Mouse (Mus musculus) embryonic facial prominence, embryonic 11.5 days (tissue): ENCODE data around the gene Klk11. TPM values are rescaled to one million over a fixed set of nuclear protein-coding genes. Genes with fewer than 3 reads are reported as not detected.
A peak's percentile ranks its signal among the peaks of the same experiment; 100 is the strongest.

Experiments
- ATAC-seq: fragments of 200-750 bp; cut with Nextera tagmentation; replicated peaks from 2 replicates; pipeline ENCODE4 v1.8.0; 2017; ENCODE audit warnings: low read depth; ENCODE audit not compliant: insufficient number of reproducible peaks, low FRiP score, low TSS enrichment
- DNase-seq: peaks from one replicate; pipeline ENCODE4 v3.0.0-alpha.2; 2015; ENCODE audit warnings: low spot score
- H3K27ac ChIP-seq: fragments of 300-500 bp; sonication (generic); replicated peaks from 2 replicates; pipeline ENCODE4 v1.5.1; 2014; ENCODE audit warnings: mild to moderate bottlenecking, low read depth, low read length, control low read depth
- H3K27me3 ChIP-seq: fragments of 300-500 bp; sonication (generic); 2 replicates; pipeline ENCODE4 v1.6.1; 2014; ENCODE audit warnings: mild to moderate bottlenecking, low read length, moderate library complexity, mixed read lengths; ENCODE audit not compliant: control insufficient read depth, insufficient read depth
- H3K36me3 ChIP-seq: fragments of 300-500 bp; sonication (generic); replicated peaks from 2 replicates; pipeline ENCODE4 v1.6.1; 2014; ENCODE audit warnings: low read depth, mild to moderate bottlenecking, low read length, moderate library complexity, mixed read lengths; ENCODE audit not compliant: control insufficient read depth, insufficient read depth
- H3K4me1 ChIP-seq: fragments of 300-500 bp; sonication (generic); 2 replicates; pipeline ENCODE4 v1.6.1; 2014; ENCODE audit warnings: low read length, mixed read lengths; ENCODE audit not compliant: control insufficient read depth, insufficient read depth
- H3K4me2 ChIP-seq: fragments of 300-500 bp; sonication (generic); 2 replicates; pipeline ENCODE4 v1.6.1; 2014; ENCODE audit warnings: low read depth, mild to moderate bottlenecking, control low read depth, low read length, moderate library complexity
- H3K4me3 ChIP-seq: fragments of 300-500 bp; sonication (generic); 2 replicates; pipeline ENCODE4 v1.5.1; 2014; ENCODE audit warnings: low read depth, low read length, control low read depth
- H3K9ac ChIP-seq: fragments of 300-500 bp; sonication (generic); replicated peaks from 2 replicates; pipeline ENCODE4 v1.6.1; 2014; ENCODE audit warnings: mild to moderate bottlenecking, control low read depth, low read length
- H3K9me3 ChIP-seq: fragments of 300-500 bp; sonication (generic); replicated peaks from 2 replicates; pipeline ENCODE4 v1.6.1; 2016; ENCODE audit warnings: mild to moderate bottlenecking, low read length, inconsistent platforms, mixed read lengths; ENCODE audit not compliant: control insufficient read depth
- WGBS: fragments of 180-500 bp; shearing (Covaris S2); extraction: QIAGEN DNeasy Blood & Tissue Kit; methylation state at CpG from one replicate; pipeline ENCODE4 v1.1.7; 2014; 5-methylcytosine and 5-hydroxymethylcytosine counted together
- polyA plus RNA-seq: library from polyadenylated mRNA; unstranded; fragments of >200 nt; fragmentation: Nextera tagmentation; extraction: Ambion mirVana; gene quantifications from 2 replicates; pipeline ENCODE4 v1.2.1, GENCODE M21; 2014

Gene Klk11
- not detected in 2 replicates for polyA plus RNA-seq

DNA sequence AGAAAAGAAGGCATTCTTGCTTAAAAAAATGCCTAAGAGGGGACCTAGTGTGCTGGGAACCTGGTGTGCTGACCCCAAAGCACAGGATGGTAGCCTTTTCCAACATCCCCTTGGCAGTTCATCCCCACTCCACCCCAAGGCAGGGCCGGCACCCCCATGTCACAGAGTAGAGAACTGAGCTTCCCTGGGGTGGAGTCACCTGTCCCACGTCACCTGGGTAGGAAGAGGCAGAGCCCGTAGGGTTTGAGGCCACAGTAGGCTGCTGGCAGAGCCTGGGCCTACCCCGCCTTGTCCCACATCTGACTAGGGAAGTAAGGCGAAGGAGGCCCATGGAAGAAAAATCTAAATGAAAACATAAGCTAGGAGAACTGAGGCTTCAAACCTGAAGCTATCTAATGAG is at the start of gene Klk11:
Klk11 (plus strand) TSS at position 241 of the 400 bp plus-strand sequence.
- no peak within 1 kb of the TSS for H3K4me3 ChIP-seq
- H3K27ac ChIP-seq: 0 out of 2 replicates have a peak within 1 kb of the TSS, but pooled peaks have one; percentile 20
- ATAC-seq (no peak), DNase-seq (no peak)
- H3K4me2 ChIP-seq: no peak within 1 kb of the TSS
- H3K36me3 ChIP-seq: no peaks in the 10 kb centered on the region
- 88% methylated on average over 5 of the region's 5 CpGs for WGBS
- H3K27me3 ChIP-seq: no peaks in the 10 kb centered on the region
- no peaks in the 10 kb centered on the region for H3K9me3 ChIP-seq
- no peaks in the 10 kb centered on the region for H3K4me1 ChIP-seq
- H3K9ac ChIP-seq: no peak within 1 kb of the TSS

DNA sequence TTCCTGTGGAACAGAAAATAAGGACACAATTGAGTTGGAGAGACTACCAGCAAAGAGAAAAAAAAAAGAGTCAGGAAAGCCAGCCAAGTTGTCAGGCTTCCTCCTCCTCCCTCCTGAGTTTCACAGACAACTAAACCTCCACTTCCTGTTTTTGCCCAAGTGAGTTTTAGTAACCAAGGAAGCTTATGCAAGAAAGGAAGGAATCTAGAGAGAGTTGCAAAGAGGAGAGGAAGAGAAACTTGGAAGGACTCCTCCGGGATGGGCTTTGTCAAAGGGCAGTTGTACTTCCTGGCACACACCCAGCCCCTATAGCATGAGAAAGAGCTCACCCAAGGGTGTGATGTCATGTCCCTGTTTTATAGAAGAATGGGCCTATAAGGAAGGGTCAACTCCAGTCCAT is 26.6 kb upstream of the Klk11 start:
- H3K4me1 ChIP-seq: no peaks in the 10 kb centered on the region
- ATAC-seq: no peak
- no peak overlapping the region for H3K4me3 ChIP-seq
- 73% methylated on average over 1 of the region's 1 CpGs for WGBS
- H3K27ac ChIP-seq: no peak overlapping the region
- H3K36me3 ChIP-seq: no peaks in the 10 kb centered on the region
- H3K4me2 ChIP-seq: no peak overlapping the region
- H3K9ac ChIP-seq: no peak overlapping the region
- no peaks in the 10 kb centered on the region for H3K27me3 ChIP-seq
- H3K9me3 ChIP-seq: no peaks in the 10 kb centered on the region
- no peak for DNase-seq

DNA sequence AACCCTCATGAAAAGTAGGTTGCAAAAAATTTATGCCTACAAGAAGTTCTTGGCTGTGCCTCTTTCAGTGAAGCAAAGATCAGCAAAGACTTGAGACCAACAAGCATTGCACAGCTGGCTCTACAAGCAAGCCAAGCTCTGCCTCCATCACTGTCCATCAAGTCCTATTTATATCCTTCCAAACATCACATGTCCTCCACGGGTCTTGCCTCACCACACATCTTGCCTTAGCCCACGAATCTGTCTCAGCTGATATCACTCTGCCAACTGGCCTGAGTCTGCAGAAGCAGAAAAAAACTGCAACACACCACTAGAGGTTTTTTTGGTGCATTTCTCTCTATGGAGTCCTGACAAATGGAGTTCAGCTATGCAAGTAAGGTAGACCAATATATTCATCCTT is 21.6 kb upstream of the Klk11 start:
- no peaks in the 10 kb centered on the region for H3K4me1 ChIP-seq
- DNase-seq (no peak), ATAC-seq (no peak)
- no peak overlapping the region for H3K4me3 ChIP-seq
- H3K27me3 ChIP-seq: no peaks in the 10 kb centered on the region
- no peaks in the 10 kb centered on the region for H3K9me3 ChIP-seq
- H3K4me2 ChIP-seq: no peak overlapping the region
- no peaks in the 10 kb centered on the region for H3K36me3 ChIP-seq
- 88% methylated on average over 2 of the region's 2 CpGs for WGBS
- H3K9ac ChIP-seq: no peak overlapping the region
- H3K27ac ChIP-seq: no peak overlapping the region

DNA sequence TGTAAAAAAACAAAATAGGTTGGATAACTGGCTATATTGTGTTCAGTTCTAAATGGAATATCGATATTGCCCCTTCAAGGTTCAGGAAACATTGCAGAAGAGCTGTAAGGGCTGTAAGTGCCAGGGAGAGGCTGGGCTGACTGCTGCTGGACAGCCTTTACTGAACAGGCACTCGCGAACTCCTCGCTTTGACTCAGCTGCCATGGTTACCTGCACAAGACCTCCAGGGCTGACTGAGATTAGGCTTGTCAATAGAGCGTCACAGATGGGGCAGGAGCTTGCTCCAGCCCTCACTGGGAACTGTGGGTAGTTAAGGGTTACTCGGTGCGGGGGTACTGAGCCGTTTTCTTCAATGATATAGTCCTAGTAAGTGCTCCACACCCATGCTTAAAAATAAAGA is 7.9 kb upstream of the Klk11 start:
- Histone ChIP-seq H3K9ac (no peak overlapping the region), H3K27me3 (no peaks in the 10 kb centered on the region), H3K27ac (no peak overlapping the region), H3K4me1 (no peaks in the 10 kb centered on the region), H3K36me3 (no peaks in the 10 kb centered on the region), H3K4me3 (no peak overlapping the region), H3K9me3 (no peaks in the 10 kb centered on the region), H3K4me2 (no peak overlapping the region)
- WGBS: 49% methylated on average over 8 of the region's 8 CpGs
- ATAC-seq: no peak
- DNase-seq: no peak

GRCm38 (mm10) chr7:43768597-43768996 is 5.8 kb upstream of the Klk11 start, which contains the start of gene Klk12:
TSS of gene Klk12 (plus strand) at chr7:43768897.
- no peak within 1 kb of the TSS for H3K27ac ChIP-seq
- no peak for DNase-seq
- WGBS: 86% methylated on average over 4 of the region's 4 CpGs
- no peak within 1 kb of the TSS for H3K4me2 ChIP-seq
- H3K9ac ChIP-seq: no peak within 1 kb of the TSS
- no peak for ATAC-seq
- H3K36me3 ChIP-seq: no peaks in the 10 kb centered on the region
- H3K27me3 ChIP-seq: no peaks in the 10 kb centered on the region
- H3K4me1 ChIP-seq: no peaks in the 10 kb centered on the region
- H3K4me3 ChIP-seq: no peak within 1 kb of the TSS
- no peaks in the 10 kb centered on the region for H3K9me3 ChIP-seq

DNA sequence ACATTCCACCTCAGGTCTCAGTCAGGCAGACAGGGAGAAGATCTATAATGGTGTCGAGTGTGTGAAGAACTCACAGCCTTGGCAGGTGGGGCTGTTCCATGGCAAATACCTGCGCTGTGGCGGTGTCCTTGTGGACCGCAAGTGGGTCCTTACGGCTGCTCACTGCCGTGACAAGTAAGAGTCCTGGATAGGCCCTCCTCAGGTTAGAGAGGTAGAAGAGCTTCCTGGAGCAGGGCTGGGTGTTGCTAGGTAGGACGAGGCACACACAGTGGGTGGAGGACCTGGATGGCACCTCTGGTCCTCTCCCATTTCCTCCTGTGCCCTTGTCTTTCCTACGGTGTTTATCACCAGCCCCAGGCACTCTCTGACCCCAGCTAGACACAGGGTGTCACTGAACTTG is 4.8 kb upstream of the Klk11 start:
- ATAC-seq: no peak; the same call in 1 of the 2 replicates
- no peak overlapping the region for H3K27ac ChIP-seq
- H3K4me1 ChIP-seq: no peaks in the 10 kb centered on the region
- no peaks in the 10 kb centered on the region for H3K27me3 ChIP-seq
- DNase-seq: no peak
- WGBS: 88% methylated on average over 8 of the region's 8 CpGs
- no peak overlapping the region for H3K4me3 ChIP-seq
- H3K9me3 ChIP-seq: no peaks in the 10 kb centered on the region
- no peak overlapping the region for H3K9ac ChIP-seq
- no peaks in the 10 kb centered on the region for H3K36me3 ChIP-seq
- H3K4me2 ChIP-seq: no peak overlapping the region

DNA sequence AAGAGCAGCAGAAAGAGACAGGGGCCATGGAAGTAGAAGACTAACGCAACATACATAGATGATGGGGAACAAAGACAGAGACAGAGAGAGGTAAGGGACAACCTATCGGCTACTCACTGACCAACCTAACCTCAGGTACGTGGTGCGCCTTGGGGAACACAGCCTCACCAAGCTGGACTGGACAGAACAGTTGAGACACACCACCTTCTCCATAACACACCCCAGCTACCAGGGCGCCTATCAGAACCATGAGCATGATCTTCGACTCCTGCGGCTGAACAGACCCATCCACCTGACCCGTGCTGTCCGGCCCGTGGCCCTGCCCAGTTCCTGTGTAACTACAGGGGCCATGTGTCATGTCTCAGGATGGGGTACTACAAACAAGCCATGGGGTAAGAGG is 3.7 kb upstream of the Klk11 start:
- ATAC-seq (no peak), DNase-seq (no peak)
- Histone ChIP-seq H3K4me3 (no peak overlapping the region), H3K9me3 (no peaks in the 10 kb centered on the region), H3K36me3 (no peaks in the 10 kb centered on the region), H3K27me3 (no peaks in the 10 kb centered on the region), H3K4me1 (no peaks in the 10 kb centered on the region), H3K9ac (no peak overlapping the region), H3K4me2 (no peak overlapping the region), H3K27ac (no peak overlapping the region)
- WGBS: 94% methylated on average over 10 of the region's 10 CpGs

GRCm38 (mm10) chr7:43771916-43772315 is 2.5 kb upstream of the Klk11 start:
- no peaks in the 10 kb centered on the region for H3K27me3 ChIP-seq
- H3K4me3 ChIP-seq: no peak overlapping the region
- WGBS: 93% methylated on average over 6 of the region's 6 CpGs
- no peaks in the 10 kb centered on the region for H3K36me3 ChIP-seq
- no peaks in the 10 kb centered on the region for H3K9me3 ChIP-seq
- DNase-seq (no peak), ATAC-seq (no peak)
- no peak overlapping the region for H3K27ac ChIP-seq
- H3K4me1 ChIP-seq: no peaks in the 10 kb centered on the region
- no peak overlapping the region for H3K4me2 ChIP-seq
- H3K9ac ChIP-seq: no peak overlapping the region
